Mouse (Mus musculus) heart, adult 2 months (tissue): ENCODE results near the gene Cchcr1. TPM values are rescaled to one million over a fixed set of nuclear protein-coding genes. Genes with fewer than 3 reads are reported as not detected.

Source experiments
- DNase-seq, 2 experiments: peaks; one replicate each; pipeline ENCODE4 v3.0.0; 2021
- H3K27ac ChIP-seq: fragments of 200-600 bp; 2 replicates; pipeline ENCODE4 v1.8.1; 2022
- H3K27me3 ChIP-seq: fragments of 200-500 bp; 2 replicates; pipeline ENCODE4 v1.6.1; 2012; ENCODE audit warnings: mild to moderate bottlenecking, low read length, inconsistent platforms, mixed read lengths; ENCODE audit not compliant: control insufficient read depth, insufficient read depth
- H3K36me3 ChIP-seq: fragments of 200-500 bp; 2 replicates; pipeline ENCODE4 v1.6.1; 2012; ENCODE audit warnings: low read length, inconsistent platforms; ENCODE audit not compliant: control insufficient read depth, insufficient read depth
- H3K4me1 ChIP-seq: fragments of 200-500 bp; 2 replicates; pipeline ENCODE4 v1.6.1; 2011; ENCODE audit warnings: low read length; ENCODE audit not compliant: control insufficient read depth, insufficient read depth
- H3K4me3 ChIP-seq: fragments of 200-600 bp; 2 replicates; pipeline ENCODE4 v1.8.1; 2022
- H3K79me2 ChIP-seq: fragments of 200-500 bp; replicated peaks from 2 replicates; pipeline ENCODE4 v1.6.1; 2012; ENCODE audit warnings: mild to moderate bottlenecking, inconsistent platforms, low read length, moderate library complexity, mixed read lengths; ENCODE audit not compliant: control insufficient read depth, insufficient read depth
- H3K9ac ChIP-seq: fragments of 200-500 bp; 2 replicates; pipeline ENCODE4 v1.6.1; 2012; ENCODE audit warnings: low read depth, mild to moderate bottlenecking, control low read depth, inconsistent platforms, low read length, mixed read lengths
- CTCF ChIP-seq: fragments of 200-600 bp; IDR thresholded peaks from 2 replicates; pipeline ENCODE4 v1.8.1; 2022; ENCODE audit warnings: antibody characterized with exemption, mild to moderate bottlenecking, moderate library complexity
- EP300 ChIP-seq: fragments of 200-500 bp; IDR thresholded peaks from 2 replicates; pipeline ENCODE4 v1.6.1; 2011; ENCODE audit warnings: low read depth, low read length, control low read depth; ENCODE audit not compliant: insufficient read depth
- POLR2A ChIP-seq: fragments of 200-500 bp; IDR thresholded peaks from 2 replicates; pipeline ENCODE4 v1.6.1; 2011; ENCODE audit warnings: mild to moderate bottlenecking, low read depth, low read length, control low read depth; ENCODE audit not compliant: insufficient read depth
- WGBS: fragments of 180-500 bp; shearing (Covaris S2); methylation state at CpG from one replicate; pipeline ENCODE4 v1.1.7; 2018; 5-methylcytosine and 5-hydroxymethylcytosine counted together
- intact Hi-C: fragments of 180-260 bp; cut with DNase I; formaldehyde crosslinking; loops from one replicate; pipeline ENCODE4 v1.15.1; 2025
- polyA plus RNA-seq: library from polyadenylated mRNA; depleted of rRNA; stranded (reverse); fragments of >200 nt; gene quantifications from 2 replicates; pipeline ENCODE4 v1.2.3, GENCODE M21; 2012
- total RNA-seq, 2 experiments: library from RNA; stranded (reverse); gene quantifications; 2 replicates each; pipeline ENCODE4 v1.2.3; 2021

The Cchcr1 gene
- total and polyA plus RNA-seq, 3 experiments = 1.9 to 3.7 (median 2.2) TPM

- no peak for DNase-seq
- H3K27ac ChIP-seq = no peak within 1 kb of the TSS
- no peaks in the 10 kb centered on the region for H3K79me2 ChIP-seq
- 77% methylated on average over 10 of the region's 10 CpGs for WGBS
- peaks cover 3% of the 10 kb centered on the region for H3K4me1 ChIP-seq
- no peak within 1 kb of the TSS for H3K4me3 ChIP-seq
- no peaks in the 10 kb centered on the region for H3K27me3 ChIP-seq
- no peak within 1 kb of the TSS for H3K9ac ChIP-seq
- no peaks in the 10 kb centered on the region for H3K36me3 ChIP-seq
- TF ChIP-seq POLR2A = no peak
- no peak for TF ChIP-seq CTCF
- no peak for TF ChIP-seq EP300
- intact Hi-C loops = no loop called here
Observed at GRCm38 (mm10) chr17:35551881-35552414, 35.0 kb downstream of the Cchcr1 start, which contains the start of gene Cdsn. Gene Cdsn, plus strand, starts transcription at chr17:35552128.

- 85% methylated on average over 5 of the region's 5 CpGs for WGBS
- DNase-seq = no peak
- Histone ChIP-seq H3K79me2 (no peaks in the 10 kb centered on the region), H3K9ac (no peak overlapping the region), H3K4me3 (no peak overlapping the region), H3K4me1 (no peaks in the 10 kb centered on the region), H3K27me3 (no peaks in the 10 kb centered on the region), H3K36me3 (no peaks in the 10 kb centered on the region), H3K27ac (no peak overlapping the region)
- intact Hi-C loops = no loop called here
- TF ChIP-seq CTCF (no peak), EP300 (no peak)
Observed at GRCm38 (mm10) chr17:35554321-35554720, 37.4 kb downstream of the Cchcr1 start.

- no peaks in the 10 kb centered on the region for H3K79me2 ChIP-seq
- H3K4me1 ChIP-seq = no peaks in the 10 kb centered on the region
- no peaks in the 10 kb centered on the region for H3K27me3 ChIP-seq
- H3K9ac ChIP-seq = no peak overlapping the region
- intact Hi-C loops = no loop called here
- H3K36me3 ChIP-seq = no peaks in the 10 kb centered on the region
- TF ChIP-seq CTCF (no peak), EP300 (no peak), POLR2A (no peak)
- DNase-seq = no peak
- 89% methylated on average over 18 of the region's 18 CpGs for WGBS
- H3K4me3 ChIP-seq = no peak overlapping the region
- H3K27ac ChIP-seq = no peak overlapping the region
Observed at GRCm38 (mm10) chr17:35554761-35555397, 38.0 kb downstream of the Cchcr1 start.

- no peaks in the 10 kb centered on the region for H3K79me2 ChIP-seq
- no peaks in the 10 kb centered on the region for H3K4me1 ChIP-seq
Observed at GRCm38 (mm10) chr17:35556186-35556765, 39.4 kb downstream of the Cchcr1 start.

GRCm38 (mm10) chr17:35556812-35557211 is 39.9 kb downstream of the Cchcr1 start:
- TF ChIP-seq POLR2A = no peak
- no peak for TF ChIP-seq EP300
- peak; percentile 68 for TF ChIP-seq CTCF
- Histone ChIP-seq H3K27ac (no peak overlapping the region), H3K4me3 (no peak overlapping the region), H3K27me3 (no peaks in the 10 kb centered on the region), H3K79me2 (no peaks in the 10 kb centered on the region), H3K9ac (no peak overlapping the region), H3K4me1 (no peaks in the 10 kb centered on the region), H3K36me3 (no peaks in the 10 kb centered on the region)
- 34% methylated on average over 5 of the region's 5 CpGs for WGBS
- no peak for DNase-seq
- intact Hi-C loops = no loop called here

More at GRCm38 (mm10) chr17:35556186-35556765, 39.4 kb downstream of the Cchcr1 start:
- no peak for TF ChIP-seq CTCF
- no peak for TF ChIP-seq EP300
- TF ChIP-seq POLR2A = no peak
- DNase-seq = no peak
- no peaks in the 10 kb centered on the region for H3K36me3 ChIP-seq
- no peaks in the 10 kb centered on the region for H3K27me3 ChIP-seq
- 81% methylated on average over 13 of the region's 13 CpGs for WGBS
- no peak overlapping the region for H3K4me3 ChIP-seq
- no peak overlapping the region for H3K9ac ChIP-seq
- no peak overlapping the region for H3K27ac ChIP-seq
- intact Hi-C loops = no loop called here

GRCm38 (mm10) chr17:35557351-35557750 is 40.5 kb downstream of the Cchcr1 start:
- TF ChIP-seq POLR2A = no peak
- no peak for TF ChIP-seq EP300
- no peak for TF ChIP-seq CTCF
- H3K4me1 ChIP-seq = no peaks in the 10 kb centered on the region
- H3K27me3 ChIP-seq = no peaks in the 10 kb centered on the region
- H3K36me3 ChIP-seq = no peaks in the 10 kb centered on the region
- DNase-seq = no peak
- 60% methylated on average over 9 of the region's 9 CpGs for WGBS
- H3K79me2 ChIP-seq = no peaks in the 10 kb centered on the region
- H3K9ac ChIP-seq = no peak overlapping the region
- no peak overlapping the region for H3K27ac ChIP-seq
- no peak overlapping the region for H3K4me3 ChIP-seq
- intact Hi-C loops = no loop called here
